In the genomic region with DNA sequence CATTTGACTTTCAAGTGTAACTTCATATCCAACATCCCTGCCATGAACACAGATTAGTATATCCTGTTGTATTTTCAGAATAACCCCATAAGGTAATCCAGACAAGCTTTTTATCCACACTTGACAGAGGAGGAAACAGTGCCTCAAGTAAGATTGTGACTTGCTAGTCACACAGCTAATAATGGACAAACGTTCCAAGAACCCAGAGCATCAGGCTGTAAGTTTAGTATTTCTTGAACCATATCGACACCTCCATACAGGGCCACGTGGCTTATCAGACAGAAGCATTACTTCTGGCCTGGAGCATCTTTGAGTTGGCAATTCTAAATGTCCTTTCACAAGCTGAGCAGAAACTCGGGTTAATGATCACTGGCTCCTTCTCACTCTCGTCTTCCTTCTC, we compare ENCODE assay signal across 19 mouse cellular contexts. TPM values are rescaled to one million over a fixed set of nuclear protein-coding genes. Genes with fewer than 3 reads are reported as not detected.
DNase-seq lines count a peak whose midpoint lies in the region; ATAC-seq lines count a peak whose summit lies in the region.
"Had no signal": no experiment of that assay in that cellular context is flagged by ENCODE, and none has a peak within 500 bp of the region (broad histone marks: within the 10 kb centered on the region; RNA-seq: fewer than 3 reads in every experiment).

No protein-coding gene starts in this region.

- H3K4me1 ChIP-seq in liver, embryonic 13.5 days (replicated peaks): no peaks in the 10 kb centered on the region
- H3K4me1 ChIP-seq in heart, embryonic 12.5 days (replicated peaks): peaks cover 7% of the 10 kb centered on the region; the same call in 1 of the 2 replicates
- no peaks in the 10 kb centered on the region for H3K4me1 ChIP-seq in midbrain, embryonic 13.5 days (replicated peaks)
- H3K4me1 ChIP-seq: embryonic facial prominence, embryonic 15.5 days; forebrain, embryonic 12.5 days; hindbrain, embryonic 12.5 days had no signal

- WGBS in liver, embryonic 13.5 days (ENCODE audit: insufficient replicate concordance): 31% methylated on average over 5 of the region's 5 CpGs
- 54% methylated on average over 5 of the region's 5 CpGs for WGBS in heart, embryonic 12.5 days
- 82% methylated on average over 5 of the region's 5 CpGs for WGBS in midbrain, embryonic 13.5 days

- H3K27ac ChIP-seq in liver, embryonic 13.5 days: no peak overlapping the region
- no peak overlapping the region for H3K27ac ChIP-seq in heart, embryonic 12.5 days (ENCODE audit: poor library complexity, severe bottlenecking)
- no peak overlapping the region for H3K27ac ChIP-seq in midbrain, embryonic 13.5 days
- H3K27ac ChIP-seq: embryonic facial prominence, embryonic 15.5 days; forebrain, embryonic 12.5 days; hindbrain, embryonic 12.5 days had no signal

- H3K4me2 ChIP-seq in liver, embryonic 13.5 days: no peak overlapping the region
- no peak overlapping the region for H3K4me2 ChIP-seq in heart, embryonic 12.5 days
- H3K4me2 ChIP-seq in midbrain, embryonic 13.5 days (replicated peaks): no peak overlapping the region
- H3K4me2 ChIP-seq: embryonic facial prominence, embryonic 15.5 days; forebrain, embryonic 12.5 days; hindbrain, embryonic 12.5 days had no signal

- H3K9ac ChIP-seq in liver, embryonic 13.5 days: no peak overlapping the region
- no peak overlapping the region for H3K9ac ChIP-seq in heart, embryonic 12.5 days
- no peak overlapping the region for H3K9ac ChIP-seq in midbrain, embryonic 13.5 days (replicated peaks)
- H3K9ac ChIP-seq: embryonic facial prominence, embryonic 15.5 days; forebrain, embryonic 12.5 days; hindbrain, embryonic 12.5 days had no signal

- DNase-seq in c-Kit-positive CD71-positive TER-119-positive erythroid progenitor cells, embryonic 14.5 days (ENCODE audit: low spot score): peak; percentile 10
- no peak for DNase-seq in liver, embryonic 13.5 days
- DNase-seq: adrenal gland, adult 2 months; adrenal gland, postnatal 25 days; cerebellum, adult 2 months; cerebellum, postnatal 10 days; embryo, embryonic 11 days; gastrocnemius, postnatal 14 days; heart, postnatal 10 days; heart, postnatal 4 days had no signal

- no peaks in the 10 kb centered on the region for H3K9me3 ChIP-seq in liver, embryonic 13.5 days (replicated peaks)
- H3K9me3 ChIP-seq in heart, embryonic 12.5 days (replicated peaks): no peaks in the 10 kb centered on the region
- no peaks in the 10 kb centered on the region for H3K9me3 ChIP-seq in midbrain, embryonic 13.5 days
- H3K9me3 ChIP-seq: embryonic facial prominence, embryonic 15.5 days; forebrain, embryonic 12.5 days; hindbrain, embryonic 12.5 days had no signal

- no peaks in the 10 kb centered on the region for H3K36me3 ChIP-seq in liver, embryonic 13.5 days
- no peaks in the 10 kb centered on the region for H3K36me3 ChIP-seq in heart, embryonic 12.5 days
- H3K36me3 ChIP-seq in midbrain, embryonic 13.5 days: no peaks in the 10 kb centered on the region
- H3K36me3 ChIP-seq: embryonic facial prominence, embryonic 15.5 days; forebrain, embryonic 12.5 days; hindbrain, embryonic 12.5 days had no signal

- H3K27me3 ChIP-seq in liver, embryonic 13.5 days: no peaks in the 10 kb centered on the region
- no peaks in the 10 kb centered on the region for H3K27me3 ChIP-seq in heart, embryonic 12.5 days (replicated peaks)
- H3K27me3 ChIP-seq in midbrain, embryonic 13.5 days: no peaks in the 10 kb centered on the region
- H3K27me3 ChIP-seq: embryonic facial prominence, embryonic 15.5 days; forebrain, embryonic 12.5 days; hindbrain, embryonic 12.5 days had no signal

- ATAC-seq in common myeloid progenitor, adult 5-6 weeks (replicated peaks; ENCODE audit: low read depth, poor library complexity, severe bottlenecking): peak; percentile 31; the same call in 1 of the 2 replicates
- ATAC-seq in liver, embryonic 13.5 days (ENCODE audit: low read depth): peak; percentile 48
- ATAC-seq in megakaryocyte-erythroid progenitor cell, adult 5-6 weeks (replicated peaks; ENCODE audit: low FRiP score, low TSS enrichment, poor library complexity, severe bottlenecking): peak; percentile 80
- ATAC-seq in heart, embryonic 12.5 days (ENCODE audit: insufficient number of reproducible peaks, low FRiP score): no peak
- ATAC-seq in midbrain, embryonic 13.5 days: no peak
- ATAC-seq: forebrain, embryonic 16.5 days; hindbrain, embryonic 16.5 days had no signal

- no peak overlapping the region for H3K4me3 ChIP-seq in liver, embryonic 13.5 days (replicated peaks)
- no peak overlapping the region for H3K4me3 ChIP-seq in heart, embryonic 12.5 days
- H3K4me3 ChIP-seq in midbrain, embryonic 13.5 days (replicated peaks): no peak overlapping the region
- H3K4me3 ChIP-seq: embryonic facial prominence, embryonic 15.5 days; forebrain, embryonic 12.5 days; hindbrain, embryonic 12.5 days had no signal

RNA-seq across cellular contexts. Expression of a gene that starts 41.7 kb away (rescaled TPM):
- total RNA-seq in common myeloid progenitor, adult 5-6 weeks (2017): 0.59 and 3.1 TPM in 2 replicates
- 30.1 and 41.9 TPM in 2 replicates for polyA plus RNA-seq in liver, embryonic 13.5 days (2015; fragmentation: Nextera tagmentation; extraction: Ambion mirVana)
- total RNA-seq in megakaryocyte-erythroid progenitor cell, adult 5-6 weeks (2014; fragmentation: Nextera tagmentation): 1.6 TPM in 1 of 2 replicates, not detected in the other
- total RNA-seq in megakaryocyte-erythroid progenitor cell, adult 5-6 weeks (2017): 0.42 and 1.2 TPM in 2 replicates
- polyA plus RNA-seq in heart, embryonic 12.5 days (2016; fragmentation: Nextera tagmentation; extraction: Ambion mirVana): 110 and 117 TPM in 2 replicates
- polyA plus RNA-seq in midbrain, embryonic 13.5 days (2015; fragmentation: Nextera tagmentation; extraction: Ambion mirVana): 4.3 and 5.1 TPM in 2 replicates

Comparison
In these comparisons a context has a peak if more than half of its experiments do, and no peak if none do; other contexts are left out.
1. ATAC-seq: peak in common myeloid progenitor, adult 5-6 weeks (single experiment), liver, embryonic 13.5 days (single experiment) and megakaryocyte-erythroid progenitor cell, adult 5-6 weeks (single experiment); none in heart, embryonic 12.5 days (single experiment) and midbrain, embryonic 13.5 days (single experiment).